Mouse (Mus musculus) lung, postnatal 10 days (tissue): ENCODE measurements around the gene Mylpf.
A peak's percentile ranks its signal among the peaks of the same experiment; 100 is the strongest.
"Not testable (repeated sequence)": the region's sequence is repeated elsewhere in the genome, so short reads cannot be mapped to it uniquely, and the experiment has no call there.

Experiments used
- DNase-seq: peaks from one replicate; pipeline ENCODE4 v3.0.0; 2021

Mylpf gene

DNA sequence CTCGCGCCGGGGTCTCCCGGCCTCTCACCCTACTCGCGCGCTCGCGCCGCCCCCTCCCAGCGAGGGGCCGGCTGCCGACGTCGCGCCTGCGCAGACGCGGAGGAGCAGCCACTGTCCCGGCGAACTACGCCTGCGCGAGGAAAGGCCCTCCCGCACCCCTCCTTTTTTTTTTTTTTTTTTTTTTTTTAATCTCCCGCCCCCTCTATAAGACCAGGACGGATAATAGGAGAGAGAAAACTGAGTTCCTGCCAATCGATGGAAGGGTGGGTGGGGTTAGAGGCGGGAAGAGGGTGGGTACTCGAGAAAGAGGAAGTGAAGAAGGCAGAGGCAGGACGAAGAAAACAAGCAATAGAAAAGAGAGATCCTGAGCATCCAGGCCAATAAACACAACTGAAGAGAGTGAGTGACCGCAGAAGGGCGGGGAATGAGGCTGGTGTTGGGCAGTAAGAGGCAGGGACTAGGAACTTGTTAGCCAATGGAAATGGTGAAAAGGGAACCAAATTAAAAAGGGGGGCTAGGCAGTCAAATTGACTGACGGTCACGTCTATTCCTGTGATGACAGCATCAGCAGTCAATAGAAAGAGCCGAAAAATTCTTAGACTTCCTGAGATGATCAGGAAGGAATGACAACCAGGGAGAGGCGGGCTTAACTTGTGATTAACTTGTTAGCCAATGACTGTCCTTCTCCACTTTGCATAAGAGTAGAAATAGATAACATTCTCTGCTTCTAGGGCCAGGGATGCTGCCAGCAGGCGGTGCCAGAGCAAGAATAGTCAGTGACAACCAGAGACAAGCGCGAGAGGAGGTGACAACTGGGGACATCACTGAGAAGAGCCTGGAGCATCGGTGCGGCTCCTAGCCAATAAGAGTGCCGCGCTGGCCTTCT is at the start of gene Mylpf:
Gene Mylpf, plus strand, starts transcription at position 338 of the 886 bp plus-strand sequence.
- peak; percentile 97 for DNase-seq

- no peak for DNase-seq
These were observed 46.1 kb upstream of the Mylpf start for GRCm38 (mm10) chr7:127162546-127162945.

DNA sequence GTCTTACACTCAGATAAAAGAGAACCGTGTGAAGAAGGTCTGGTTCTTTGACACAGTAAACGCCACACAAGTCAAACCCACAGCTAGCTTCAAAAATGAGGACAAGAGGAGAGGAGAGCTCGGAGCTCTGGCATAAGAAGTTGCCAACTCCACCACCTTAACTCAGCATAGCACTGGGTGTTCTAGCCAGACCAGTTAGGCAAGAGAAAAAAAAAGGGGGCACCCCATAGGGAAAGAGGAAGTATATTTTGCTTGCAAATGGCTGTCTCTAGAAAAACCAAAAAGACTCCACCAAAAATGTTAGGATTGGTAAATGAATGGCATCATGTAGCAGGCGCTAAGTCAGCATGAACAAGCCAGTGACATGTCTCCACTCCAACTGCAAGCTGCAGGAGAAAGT is 44.7 kb upstream of the Mylpf start:
- no peak for DNase-seq

DNA sequence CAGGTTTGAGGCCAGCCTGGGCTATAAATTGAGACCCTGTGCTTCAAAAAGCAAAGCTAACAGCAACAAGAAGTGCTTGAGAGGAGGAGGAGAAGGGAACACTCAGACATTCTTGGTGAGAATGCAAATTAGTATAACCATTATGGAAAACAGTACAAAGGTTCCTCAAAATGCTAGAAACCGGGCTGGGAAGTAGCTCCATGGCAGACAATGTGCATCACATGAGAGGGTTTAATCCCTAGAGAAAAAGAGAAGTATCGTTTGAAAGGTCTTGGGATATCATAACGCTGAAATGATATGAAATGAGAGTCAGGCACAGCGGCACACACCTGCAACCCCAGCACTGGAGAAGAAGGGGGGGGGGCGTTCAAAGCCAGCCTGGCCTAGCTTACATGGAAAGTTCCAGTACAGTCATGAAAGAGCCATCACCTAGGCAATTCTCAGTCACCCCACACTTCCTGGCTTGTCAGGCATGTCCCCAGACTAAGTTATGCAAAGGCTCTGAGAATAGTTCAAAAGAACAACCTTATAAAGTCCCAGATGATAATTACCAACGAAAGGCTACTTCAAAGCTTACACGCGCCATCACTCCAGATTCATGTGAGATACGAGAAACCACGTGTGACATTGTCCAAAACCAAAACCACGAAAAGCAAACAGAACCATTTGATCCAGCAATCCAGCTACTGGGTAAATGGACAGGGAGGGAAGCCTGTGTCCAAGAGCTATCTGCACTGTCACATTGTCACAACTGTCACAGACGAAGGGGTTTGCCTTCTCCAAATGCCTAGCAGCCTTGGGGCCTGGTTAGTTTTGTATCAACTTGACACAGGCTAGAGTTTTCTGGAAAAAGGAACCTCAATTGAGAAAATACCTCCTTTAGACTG is 42.8 kb upstream of the Mylpf start:
- DNase-seq = no peak

GRCm38 (mm10) chr7:127166501-127166900 is 42.2 kb upstream of the Mylpf start:
- no peak for DNase-seq

DNA sequence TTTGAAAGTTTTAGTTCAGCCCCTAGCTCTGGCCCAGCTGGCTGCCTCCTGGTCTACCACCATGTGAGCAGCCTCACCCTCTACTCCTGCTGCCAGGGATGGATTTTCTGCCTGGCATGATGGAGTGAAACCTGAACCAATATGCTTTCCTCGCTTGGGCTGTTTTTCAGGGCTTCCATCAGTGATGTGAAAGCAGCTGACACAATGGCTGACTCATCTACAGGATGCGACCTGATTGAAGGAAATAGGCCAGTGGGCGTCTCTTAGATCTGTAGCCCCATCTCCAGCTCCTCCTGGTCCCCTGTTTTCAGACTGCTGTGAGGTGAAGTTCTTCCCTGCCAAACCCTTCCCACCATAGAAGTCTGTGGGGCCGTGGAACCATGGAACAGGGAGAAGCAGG is 31.8 kb upstream of the Mylpf start:
- no peak for DNase-seq

DNA sequence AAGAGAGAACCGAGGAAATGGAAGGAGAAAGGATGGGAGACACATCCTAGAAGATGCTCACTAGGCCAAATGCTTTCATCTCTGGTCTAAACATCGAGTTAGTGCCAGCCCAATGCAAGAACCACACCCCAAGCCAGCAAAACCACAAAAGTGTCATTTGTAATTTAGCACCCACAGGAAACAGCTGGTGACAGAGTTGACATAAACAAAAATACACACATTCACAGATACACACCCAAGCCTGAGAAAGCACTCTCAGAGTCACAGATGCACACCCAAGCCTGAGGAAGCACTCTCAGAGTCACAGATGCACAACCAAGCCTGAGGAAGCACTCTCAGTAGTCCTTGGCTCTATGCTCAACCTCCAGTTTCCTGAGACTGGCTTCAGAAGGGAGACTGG is 27.9 kb upstream of the Mylpf start:
- DNase-seq = no peak

DNA sequence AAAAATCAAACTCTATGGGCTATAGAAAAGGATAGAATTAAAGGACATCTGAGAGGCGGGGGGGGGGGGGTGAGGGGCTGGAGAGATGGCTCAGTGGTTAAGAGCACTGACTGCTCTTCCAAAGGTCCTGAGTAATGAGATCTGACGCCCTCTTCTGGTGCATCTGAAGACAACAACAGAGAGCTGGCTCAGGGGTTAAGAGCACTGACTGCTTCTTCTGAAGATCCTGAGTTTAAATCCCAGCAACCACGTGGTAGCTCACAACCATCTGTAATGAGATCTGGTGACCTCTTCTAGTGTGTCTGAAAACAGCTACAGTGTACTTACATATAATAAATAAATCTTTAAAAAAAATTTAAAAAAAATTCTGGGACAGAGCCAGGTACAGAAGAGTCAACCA is 27.0 kb upstream of the Mylpf start:
- not testable (repeated sequence) for DNase-seq

DNA sequence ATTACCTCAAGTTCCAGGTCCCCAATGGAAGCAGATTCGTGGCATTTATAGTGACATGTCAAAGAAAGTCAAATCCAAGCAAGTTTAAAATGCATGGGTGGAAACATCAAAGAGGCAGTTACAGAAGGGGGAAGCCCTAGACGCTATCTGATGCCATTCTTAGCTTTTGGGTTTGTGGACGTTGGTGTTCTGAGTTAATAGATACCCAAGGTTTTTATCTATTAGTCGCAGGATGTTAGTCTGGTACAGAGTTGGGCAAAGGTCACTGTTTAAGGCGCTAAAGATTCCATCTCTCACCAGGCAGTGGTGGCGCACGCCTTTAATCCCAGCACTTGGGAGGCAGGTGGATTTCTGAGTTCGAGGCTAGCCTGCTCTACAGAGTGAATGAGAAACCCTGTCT is 25.3 kb upstream of the Mylpf start:
- DNase-seq = no peak

DNA sequence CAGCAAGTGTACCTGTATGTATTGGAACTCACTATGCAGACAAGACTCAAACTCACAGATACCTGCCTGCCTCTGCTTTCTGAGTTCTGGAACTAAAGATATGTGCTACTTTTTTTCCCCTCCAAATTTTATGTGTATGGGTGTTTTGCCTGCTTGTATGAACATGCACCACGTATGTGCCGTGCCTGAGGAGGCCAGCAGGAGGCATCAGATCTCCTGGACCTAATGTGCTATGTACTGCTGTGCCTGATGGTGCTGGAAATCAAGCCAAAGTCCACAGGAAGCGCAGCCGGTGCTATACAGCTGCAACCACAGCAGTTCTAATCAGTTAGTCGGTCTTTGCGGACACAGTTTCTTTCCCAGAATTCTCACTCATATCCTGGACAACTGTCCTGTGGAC is 24.9 kb upstream of the Mylpf start:
- DNase-seq = no peak

- DNase-seq = no peak
These were observed 24.0 kb upstream of the Mylpf start for GRCm38 (mm10) chr7:127184720-127185119.

DNA sequence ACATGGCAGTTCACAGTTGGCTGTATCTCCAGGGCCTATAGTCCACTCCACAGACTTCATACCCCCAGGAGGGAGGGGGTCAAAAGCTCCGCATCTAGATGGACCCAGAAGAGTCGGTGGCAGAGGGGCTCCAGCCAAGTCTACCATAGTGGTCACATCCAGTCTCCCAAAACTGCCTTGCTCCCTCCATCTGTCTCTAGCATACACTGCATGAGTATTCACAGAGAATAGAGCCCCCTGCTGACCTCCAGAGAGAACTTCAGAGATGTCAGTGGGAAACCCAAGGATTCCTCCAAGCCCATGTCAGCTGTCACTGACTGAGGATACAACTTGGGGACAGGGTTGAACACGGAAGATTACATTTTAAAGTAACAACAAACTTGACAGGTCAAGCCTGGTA is 23.1 kb upstream of the Mylpf start:
- DNase-seq = peak; percentile 41

DNA sequence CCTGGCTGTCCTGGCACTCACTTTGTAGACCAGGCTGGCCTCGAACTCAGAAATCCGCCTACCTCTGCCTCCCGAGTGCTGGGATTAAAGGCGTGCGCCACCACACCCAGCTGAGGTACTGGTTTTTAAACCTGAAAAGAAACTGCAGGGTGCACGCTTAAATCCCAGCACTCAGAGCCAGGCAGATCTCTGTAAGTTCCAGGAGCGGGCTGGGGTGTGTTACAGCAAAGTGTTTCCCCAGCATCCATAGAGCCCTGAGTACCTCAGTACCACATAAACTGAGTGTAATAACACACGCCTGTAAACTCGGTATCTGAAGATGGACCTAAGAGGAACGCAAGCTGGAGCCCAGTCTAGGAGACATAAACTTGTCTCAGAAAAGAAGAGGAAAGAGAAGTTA is 21.3 kb upstream of the Mylpf start:
- no peak for DNase-seq

DNA sequence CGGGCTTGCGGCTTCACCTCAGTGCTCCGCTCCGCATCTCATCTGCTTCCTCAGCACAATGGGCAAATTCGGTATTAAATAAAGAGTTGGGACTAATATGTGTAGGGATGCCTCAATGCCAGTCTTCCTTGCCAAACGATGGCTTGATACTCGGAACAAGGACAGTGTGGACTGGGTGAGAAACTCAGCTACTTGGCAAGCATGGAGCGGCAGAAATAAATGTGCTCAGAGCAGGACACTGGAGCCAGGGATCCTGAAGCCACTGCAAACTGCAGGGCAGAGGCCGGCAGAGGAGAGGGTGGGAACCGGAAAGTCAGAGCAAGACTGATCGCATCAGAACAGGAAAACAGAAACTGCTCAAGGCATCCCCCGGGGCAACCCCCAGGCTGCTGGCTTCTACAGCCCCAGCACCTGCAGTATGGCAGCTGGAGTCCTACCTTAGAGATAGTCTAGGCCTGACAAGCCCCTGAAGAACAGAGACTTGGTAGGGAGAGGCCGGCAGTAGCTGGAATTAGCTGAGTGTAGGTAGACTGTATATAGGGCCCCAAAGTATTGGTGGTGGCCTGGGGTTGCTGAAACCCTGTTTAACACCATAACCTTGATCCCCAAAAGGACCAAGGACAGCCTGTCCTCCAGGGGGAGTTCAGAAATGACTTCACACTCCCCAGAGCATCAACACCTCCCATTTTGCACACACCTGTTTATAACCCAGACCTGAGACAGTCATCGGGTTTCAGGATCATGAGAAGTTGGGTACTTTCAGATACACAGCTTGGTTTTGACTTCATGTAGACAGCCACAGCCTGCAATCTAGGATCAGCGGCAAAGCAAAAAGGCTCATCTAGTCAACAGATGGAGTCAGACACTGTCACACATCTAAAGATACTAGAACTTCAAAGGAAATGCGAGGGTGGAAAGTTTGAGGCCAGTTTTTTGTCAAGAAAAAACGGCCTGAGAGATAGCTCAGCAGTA is 20.1 kb upstream of the Mylpf start:
- no peak for DNase-seq

GRCm38 (mm10) chr7:127190672-127191071 is 18.0 kb upstream of the Mylpf start:
- no peak for DNase-seq

DNA sequence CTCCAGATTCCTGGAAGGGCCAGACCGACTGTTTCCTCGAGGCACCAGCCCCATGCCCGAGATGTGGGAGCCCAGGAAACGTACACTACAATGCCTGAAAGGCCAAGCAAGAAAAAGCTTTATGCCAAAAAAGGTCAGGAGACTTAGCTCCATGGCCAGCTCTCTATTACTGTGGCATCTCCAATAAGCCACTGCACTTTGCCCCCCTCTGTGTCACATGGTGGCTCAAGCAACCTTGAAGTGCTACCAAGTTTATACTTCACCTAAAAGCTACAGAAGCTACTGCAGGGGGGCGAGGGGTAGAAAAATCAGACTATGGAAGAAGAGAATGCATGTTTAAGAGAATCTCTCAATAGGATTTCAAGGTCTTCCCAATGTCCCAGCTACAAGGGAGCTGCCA is 15.7 kb upstream of the Mylpf start:
- DNase-seq = no peak

DNA sequence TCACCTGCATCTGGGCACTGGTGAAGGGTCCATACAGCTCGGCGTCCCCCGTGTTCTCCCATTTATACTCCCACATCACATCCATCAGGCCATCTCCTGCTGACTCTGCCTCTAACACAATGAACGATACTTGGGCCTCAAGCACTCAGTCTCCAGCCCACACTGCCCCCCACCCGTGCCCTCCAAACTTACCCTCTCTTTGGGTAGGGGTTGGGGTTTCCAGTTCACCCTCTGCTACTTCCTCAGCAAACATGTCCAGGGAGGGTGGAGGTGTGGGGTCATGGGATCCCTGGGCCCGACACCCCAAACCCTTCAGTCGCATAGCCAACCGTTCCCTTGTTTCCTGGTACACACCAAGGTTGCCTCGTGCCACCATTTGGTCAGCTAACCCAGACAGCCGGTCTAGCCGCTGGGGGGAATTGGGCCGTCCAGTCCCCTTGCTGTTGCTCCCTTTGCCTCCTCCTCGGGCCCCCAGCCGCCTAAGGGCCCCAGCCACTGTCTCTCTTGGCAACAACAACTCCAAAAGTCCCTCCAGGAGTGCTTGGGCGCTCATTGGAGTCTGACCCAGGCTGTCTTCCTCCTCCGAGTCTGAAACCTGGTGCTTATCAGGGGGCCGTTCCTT is 14.6 kb upstream of the Mylpf start:
- no peak for DNase-seq

- no peak for DNase-seq
These were observed 14.1 kb upstream of the Mylpf start for GRCm38 (mm10) chr7:127194633-127195029.

DNA sequence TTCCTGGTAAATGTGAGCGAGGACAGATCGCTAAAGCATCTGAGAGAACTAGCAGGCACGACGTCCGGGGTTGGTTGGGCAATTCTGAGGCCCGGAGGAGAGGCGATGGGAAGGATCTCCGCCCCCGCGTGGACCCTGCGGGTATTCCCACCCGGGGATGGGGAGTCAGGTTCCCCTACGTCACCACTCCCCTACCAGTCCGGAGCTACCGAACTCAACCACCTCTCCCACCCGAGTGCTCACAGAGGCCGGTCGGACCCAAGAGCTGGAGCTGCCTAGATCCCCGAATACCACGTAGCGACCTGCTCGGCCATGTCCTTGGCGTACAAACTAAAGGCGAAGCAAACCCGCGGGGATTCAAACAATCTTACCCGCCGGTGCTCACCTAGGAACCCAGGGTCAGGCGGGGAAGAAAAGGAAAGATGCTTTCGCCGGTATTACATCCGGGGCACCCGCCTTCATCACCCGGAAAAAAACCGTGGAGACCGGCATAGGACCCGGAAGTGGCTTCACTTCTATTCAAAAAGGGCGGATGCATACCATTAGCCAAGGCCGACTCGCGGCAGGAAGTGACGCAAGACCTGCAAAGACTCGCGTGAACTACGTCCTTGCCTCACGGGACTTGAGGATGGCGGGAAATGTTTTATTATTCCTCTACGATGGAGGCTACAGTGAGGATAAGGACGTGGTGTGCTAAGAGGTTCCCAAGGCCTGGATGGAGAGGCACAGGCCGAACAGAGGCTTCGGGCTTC is 13.0 kb upstream of the Mylpf start, which contains the start of gene Cd2bp2:
Gene Cd2bp2, minus strand, starts transcription at position 507 of the 752 bp plus-strand sequence.
- peak; percentile 98 for DNase-seq

- DNase-seq = no peak
These were observed 12.2 kb upstream of the Mylpf start for GRCm38 (mm10) chr7:127196484-127196883.

- no peak for DNase-seq
These were observed 2.1 kb upstream of the Mylpf start for GRCm38 (mm10) chr7:127206606-127207005.
